Mouse (Mus musculus): Measurements from ENCODE around the gene 0610040J01Rik.
"Not testable (repeated sequence)": the region's sequence is repeated elsewhere in the genome, so short reads cannot be mapped to it uniquely, and the experiment has no call there.

The 0610040J01Rik gene

GRCm38 (mm10) chr5:63831054-63831453 lies 18.9 kb downstream of the 0610040J01Rik start:
- no peak for DNase-seq

GRCm38 (mm10) chr5:63833955-63834354 lies 21.8 kb downstream of the 0610040J01Rik start:
- DNase-seq = no peak

- no peak for DNase-seq
These were observed 22.3 kb downstream of the 0610040J01Rik start for GRCm38 (mm10) chr5:63834435-63834834.

DNA sequence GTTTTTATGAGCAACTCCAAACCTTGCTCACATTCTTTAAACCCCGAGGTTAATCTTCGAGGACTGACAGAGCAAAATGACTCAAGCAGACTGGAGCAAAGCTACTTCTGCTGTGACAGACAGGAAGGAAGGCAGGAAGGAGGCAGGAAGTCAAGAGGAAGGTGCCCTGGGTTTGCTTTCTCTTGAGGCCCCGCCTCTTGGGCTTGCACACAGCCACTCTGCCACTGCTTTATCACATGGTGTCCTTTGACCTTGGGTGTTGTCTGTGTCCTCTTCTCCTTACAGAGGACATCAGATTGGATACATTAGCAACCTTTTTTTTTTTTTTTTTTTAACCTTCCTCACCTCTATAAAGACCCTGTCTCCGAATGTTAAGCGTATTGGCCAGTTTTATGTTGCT lies 25.0 kb downstream of the 0610040J01Rik start:
- DNase-seq = peak in 1 of 2 experiments; percentile 10

DNA sequence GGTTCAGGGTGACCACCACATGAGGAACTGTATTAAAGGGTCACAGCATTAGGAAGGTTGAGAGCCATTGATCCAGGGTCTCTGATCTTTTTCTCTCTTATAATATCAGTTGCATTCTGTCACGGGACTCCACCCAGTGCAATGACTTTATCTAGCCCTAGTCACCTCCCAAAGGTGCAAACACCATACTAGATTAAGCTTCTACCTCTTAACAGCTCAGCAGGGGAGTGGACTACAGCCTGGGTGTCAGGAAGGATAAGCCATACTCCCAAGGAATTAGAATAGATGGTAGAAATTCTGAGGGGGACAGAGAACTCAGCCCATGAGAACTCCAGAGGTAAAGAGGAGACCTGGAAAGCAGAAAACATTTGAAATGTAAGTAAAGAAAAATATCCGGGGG lies 25.7 kb downstream of the 0610040J01Rik start:
- DNase-seq = no peak

- DNase-seq = no peak
These were observed 27.7 kb downstream of the 0610040J01Rik start for GRCm38 (mm10) chr5:63839801-63840416.

DNA sequence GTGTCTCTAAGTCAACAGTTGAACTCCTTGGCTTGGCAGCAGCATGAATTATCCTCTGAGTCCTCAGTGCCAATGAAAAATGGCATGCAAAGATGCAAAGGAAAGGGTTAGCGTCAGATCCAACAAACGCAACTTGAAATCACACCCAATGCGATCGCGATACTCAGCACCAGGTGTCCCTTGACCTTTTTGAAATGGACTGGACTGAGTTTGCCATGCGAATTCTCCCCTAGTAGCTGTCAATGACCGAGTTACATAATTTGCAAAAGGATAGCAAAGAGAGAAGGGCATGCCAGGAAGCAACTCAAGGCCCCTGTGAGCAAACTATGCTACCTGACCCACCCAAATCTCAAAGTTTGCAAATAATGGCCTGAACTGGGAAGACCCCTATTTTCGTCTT lies 34.9 kb downstream of the 0610040J01Rik start:
- DNase-seq = no peak

DNA sequence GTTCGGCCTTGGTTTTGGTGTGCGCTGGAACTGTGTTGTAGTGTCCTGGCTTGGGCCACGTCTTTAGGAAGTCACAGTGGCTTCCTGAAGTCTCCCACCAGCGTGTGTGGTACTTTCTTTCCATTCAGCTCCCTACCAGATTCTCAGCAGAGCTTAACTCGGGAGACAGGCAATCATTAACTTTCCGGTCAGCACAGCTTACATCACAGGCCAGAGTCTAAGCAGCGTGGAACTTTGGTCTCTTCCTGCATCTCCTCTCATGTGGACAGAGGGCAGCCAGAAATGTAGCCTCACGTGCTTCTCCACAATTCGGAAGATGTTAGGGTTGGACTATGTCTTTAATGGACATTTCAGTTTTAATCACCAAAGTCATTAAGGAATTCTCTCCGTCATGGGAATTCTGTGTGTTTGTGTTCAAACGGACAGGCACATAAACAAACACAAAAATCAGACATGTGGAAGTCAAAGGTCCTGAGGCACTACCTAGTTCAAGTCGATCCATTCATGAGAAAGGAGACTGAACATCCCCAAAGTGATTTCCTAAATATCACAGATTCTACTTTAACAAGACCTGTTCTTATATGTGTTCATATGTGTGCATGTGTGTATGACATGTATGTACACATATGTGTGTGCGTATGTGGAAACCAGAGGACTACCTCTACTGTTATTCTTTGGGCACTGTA lies 35.5 kb downstream of the 0610040J01Rik start:
- DNase-seq = no peak

GRCm38 (mm10) chr5:63858901-63859300 lies 46.7 kb downstream of the 0610040J01Rik start:
- no peak for DNase-seq

GRCm38 (mm10) chr5:63867421-63867820 lies 55.3 kb downstream of the 0610040J01Rik start:
- no peak for DNase-seq

GRCm38 (mm10) chr5:63872176-63872932 lies 60.2 kb downstream of the 0610040J01Rik start:
- DNase-seq = no peak

- DNase-seq = no peak
These were observed 62.7 kb downstream of the 0610040J01Rik start for GRCm38 (mm10) chr5:63874880-63875279.

GRCm38 (mm10) chr5:63876081-63876480 lies 63.9 kb downstream of the 0610040J01Rik start:
- no peak for DNase-seq

GRCm38 (mm10) chr5:63879026-63879425 lies 66.9 kb downstream of the 0610040J01Rik start:
- DNase-seq = no peak

DNA sequence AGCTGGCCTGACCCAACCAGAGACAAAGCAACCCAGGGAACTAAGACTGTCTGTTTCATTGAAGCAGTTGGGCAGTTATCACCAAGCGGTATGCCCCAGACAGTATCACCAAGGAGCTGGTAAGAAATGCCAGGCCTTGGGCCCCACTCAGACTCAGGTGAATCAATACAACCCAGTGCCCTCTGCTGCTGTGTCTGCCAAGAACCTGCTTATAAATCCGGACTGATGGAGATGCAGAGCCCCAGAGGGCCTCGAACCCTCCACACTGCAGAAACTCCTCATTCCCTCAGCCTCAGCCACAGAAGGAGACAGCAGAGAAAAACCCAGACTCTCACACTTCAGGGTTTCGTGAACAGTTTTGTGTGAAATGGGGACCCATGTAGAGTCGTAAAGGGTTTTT lies 74.1 kb downstream of the 0610040J01Rik start:
- DNase-seq = no peak

DNA sequence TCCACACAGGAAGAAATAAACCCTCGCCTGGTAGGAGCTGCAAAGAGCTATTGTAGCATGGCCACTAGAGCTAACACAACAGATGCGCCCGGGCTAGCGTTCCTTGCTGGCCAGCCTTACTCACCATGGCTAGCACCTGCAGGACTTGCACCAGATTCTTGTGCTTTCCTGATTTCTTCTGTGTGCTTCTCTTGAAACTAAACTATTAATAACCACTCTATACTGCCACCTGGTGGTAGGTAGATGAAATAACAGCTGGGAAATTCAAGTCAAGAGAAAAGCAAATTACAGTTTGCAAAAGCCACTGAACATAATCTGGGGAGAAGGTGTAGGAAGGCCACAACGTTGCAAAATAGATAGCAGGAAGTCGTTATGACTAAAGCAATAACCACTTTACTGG lies 74.5 kb downstream of the 0610040J01Rik start:
- no peak for DNase-seq

DNA sequence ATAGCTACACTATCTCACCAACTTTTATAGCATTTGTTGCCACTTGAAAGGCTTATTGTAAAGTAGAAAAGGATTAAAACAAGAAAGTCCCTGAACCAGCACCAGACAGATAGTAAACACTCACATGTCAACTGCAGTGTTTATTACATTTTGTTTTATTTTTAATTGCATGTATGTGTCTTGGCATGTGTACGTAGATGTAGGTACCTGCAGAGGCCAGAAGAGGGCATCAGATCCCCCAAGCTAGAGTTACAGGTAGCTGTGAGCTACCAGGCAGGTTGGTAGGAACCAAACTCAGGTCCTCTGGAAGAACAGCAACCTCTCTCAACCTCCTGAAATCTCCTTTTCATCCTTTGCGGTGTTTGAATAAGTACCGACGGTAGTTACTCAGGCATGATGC lies 74.9 kb downstream of the 0610040J01Rik start:
- no peak for DNase-seq

DNA sequence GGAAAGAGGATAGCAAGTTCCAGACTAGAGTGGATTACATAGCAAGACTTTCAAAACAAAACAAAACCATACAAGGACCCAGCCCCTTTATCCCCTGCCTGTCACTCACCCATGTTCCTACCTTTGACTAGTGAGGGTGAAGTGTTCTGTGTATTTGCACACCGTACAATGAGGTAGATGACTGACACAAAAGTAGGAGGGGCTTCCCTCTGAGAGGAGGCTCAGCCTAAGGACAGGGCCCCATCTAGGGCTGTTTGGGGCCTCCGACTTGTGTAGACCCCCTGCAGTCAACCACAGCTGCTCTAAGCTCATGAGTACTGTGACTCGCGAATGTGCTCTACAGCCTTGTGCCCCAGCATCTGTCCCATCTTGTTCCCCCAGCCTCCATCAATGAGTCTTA lies 79.1 kb downstream of the 0610040J01Rik start:
- DNase-seq = no peak

DNA sequence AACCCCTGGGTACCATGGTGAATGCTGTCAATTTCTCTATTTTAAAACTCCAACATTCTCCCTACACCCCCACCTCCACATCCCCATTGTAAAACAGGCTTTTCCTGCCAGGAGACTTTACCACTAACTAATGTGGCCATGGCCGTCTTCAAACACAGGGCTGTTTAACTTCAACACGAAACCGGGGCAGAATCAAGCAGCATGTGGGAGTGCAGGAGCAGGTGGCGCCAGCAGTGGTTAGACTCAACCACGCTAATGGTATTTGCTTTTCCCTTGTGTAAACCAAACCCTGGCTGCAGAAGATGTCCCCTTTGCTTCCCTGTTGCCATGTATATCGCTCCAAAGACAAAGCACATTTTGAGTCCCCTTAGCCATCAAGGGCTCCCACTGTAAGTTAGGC lies 79.7 kb downstream of the 0610040J01Rik start:
- DNase-seq = no peak

DNA sequence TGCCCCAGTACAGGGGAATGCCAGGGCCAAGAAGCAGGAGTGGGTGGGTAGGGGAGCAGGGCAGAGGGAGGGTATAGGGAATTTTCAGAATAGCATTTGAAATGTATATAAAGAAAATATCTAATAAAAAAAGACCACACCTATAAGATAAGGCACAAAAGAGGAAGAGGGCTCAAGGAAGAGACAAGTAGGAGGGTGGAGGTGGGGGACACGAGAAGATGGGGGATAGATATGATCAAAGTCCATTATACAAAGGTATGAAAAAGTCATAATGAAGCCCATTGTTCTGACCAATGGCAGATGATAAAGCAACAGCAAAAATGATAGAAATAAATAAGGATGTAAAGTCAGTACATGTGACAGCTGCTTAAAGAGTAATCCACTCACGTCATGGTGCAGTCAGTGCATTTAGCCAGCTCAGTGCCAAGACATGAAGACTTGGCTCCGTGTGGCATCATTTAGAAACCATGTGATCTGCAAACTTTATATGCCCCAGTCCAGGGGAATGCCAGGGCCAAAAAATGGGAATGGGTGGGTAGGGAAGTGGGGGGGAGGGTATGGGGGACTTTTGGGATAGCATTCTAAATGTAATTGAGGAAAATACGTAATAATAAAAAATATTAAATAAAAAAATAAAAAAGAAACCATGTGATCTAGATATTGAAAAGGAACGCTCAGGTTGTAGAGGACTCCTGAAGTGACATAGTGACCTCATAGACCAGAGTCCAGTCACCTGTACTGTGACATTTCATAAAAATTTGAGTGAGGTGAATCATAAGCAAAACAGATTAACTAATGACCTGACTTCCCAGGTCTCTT lies 85.0 kb downstream of the 0610040J01Rik start:
- DNase-seq = not testable (repeated sequence)

DNA sequence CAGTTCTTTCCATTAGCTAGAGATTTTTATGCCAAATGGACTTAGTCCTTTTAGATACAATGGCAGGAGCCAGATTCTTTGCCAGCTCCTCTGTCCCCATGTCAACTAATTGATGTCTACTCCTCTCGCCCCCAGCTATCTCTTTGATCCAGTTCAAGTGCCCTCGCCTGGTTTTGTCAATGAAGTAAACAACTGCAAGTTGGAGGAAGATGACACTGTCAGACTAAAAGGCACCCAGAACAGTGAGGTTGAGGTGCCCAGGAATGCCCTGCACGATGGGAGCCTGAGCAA lies 85.6 kb downstream of the 0610040J01Rik start:
- no peak for DNase-seq

GRCm38 (mm10) chr5:63903329-63903728 lies 91.2 kb downstream of the 0610040J01Rik start:
- no peak for DNase-seq

Measured in thymus, adult 18-20 months (tissue).